Mouse (Mus musculus) olfactory bulb, adult 2 months (tissue): ENCODE results near the gene Mical2. TPM values are rescaled to one million over a fixed set of nuclear protein-coding genes. Genes with fewer than 3 reads are reported as not detected.

ENCODE experiments used
- H3K27ac ChIP-seq: fragments of 200-500 bp; 2 replicates; pipeline ENCODE4 v1.5.1; 2012; ENCODE audit warnings: low read depth, low read length; ENCODE audit not compliant: insufficient read depth
- H3K4me1 ChIP-seq: fragments of 200-500 bp; 2 replicates; pipeline ENCODE4 v1.6.1; 2012; ENCODE audit warnings: low read length; ENCODE audit not compliant: control insufficient read depth, insufficient read depth
- H3K4me3 ChIP-seq: fragments of 200-500 bp; 2 replicates; pipeline ENCODE4 v1.5.1; 2012; ENCODE audit warnings: mild to moderate bottlenecking, low read depth, low read length, moderate library complexity; ENCODE audit not compliant: insufficient read depth
- CTCF ChIP-seq: fragments of 200-500 bp; IDR thresholded peaks from 2 replicates; pipeline ENCODE4 v1.5.1; 2012; ENCODE audit warnings: low read depth, mild to moderate bottlenecking, low read length, moderate library complexity; ENCODE audit not compliant: insufficient read depth
- POLR2A ChIP-seq: fragments of 200-500 bp; IDR thresholded peaks from 2 replicates; pipeline ENCODE4 v1.6.1; 2012; ENCODE audit warnings: mild to moderate bottlenecking, low read depth, low read length, moderate library complexity; ENCODE audit not compliant: insufficient read depth
- WGBS: fragments of 180-500 bp; shearing (Covaris S2); methylation state at CpG from one replicate; pipeline ENCODE4 v1.1.7; 2018; 5-methylcytosine and 5-hydroxymethylcytosine counted together
- polyA plus RNA-seq: library from polyadenylated mRNA; stranded (reverse); fragments of >200 nt; gene quantifications from 2 replicates; pipeline ENCODE4 v1.2.4, GENCODE M21; 2012; ENCODE audit warnings: low replicate concordance; ENCODE audit not compliant: missing spikeins, insufficient read depth, insufficient read length

The Mical2 gene
- polyA plus RNA-seq, 1 experiment: 155 TPM

DNA sequence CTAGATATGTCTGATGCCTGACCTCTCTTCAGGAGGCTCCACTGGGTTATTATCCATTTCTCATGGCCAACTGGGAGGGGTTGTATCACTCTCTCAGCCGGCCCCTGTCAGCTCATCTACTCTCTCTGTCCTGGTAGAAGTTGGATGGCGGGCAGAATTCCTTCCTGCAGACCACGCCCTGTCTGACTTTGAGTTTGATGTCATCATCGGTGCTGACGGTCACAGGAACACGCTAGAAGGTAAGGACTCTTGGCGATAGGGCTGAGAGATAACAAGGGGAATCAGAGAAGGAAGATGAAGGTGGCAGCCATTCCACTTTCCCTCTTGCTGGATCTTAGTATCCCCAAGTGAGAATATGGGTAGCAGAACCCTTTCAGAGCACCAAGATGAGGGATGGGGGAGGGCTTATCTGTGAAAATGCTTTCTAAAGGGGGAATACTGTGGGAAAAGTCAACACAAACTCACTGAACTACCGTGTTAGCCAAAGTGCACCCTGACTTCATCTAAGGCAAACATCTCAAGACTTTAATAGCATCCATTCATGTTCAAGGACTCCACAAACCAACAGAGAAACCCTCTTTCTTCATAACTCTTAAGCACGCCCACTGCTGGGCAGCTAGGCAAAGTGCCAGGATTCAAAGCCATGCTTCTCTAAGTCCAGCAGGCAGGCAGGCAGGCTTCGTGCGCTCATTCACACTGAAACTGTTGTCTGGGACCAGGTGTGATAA is 83.8 kb downstream of the Mical2 start:
- H3K4me3 ChIP-seq: no peak overlapping the region
- H3K4me1 ChIP-seq: peaks cover 12% of the 10 kb centered on the region
- TF ChIP-seq POLR2A: no peak
- TF ChIP-seq CTCF: no peak
- WGBS: 79% methylated on average over 11 of the region's 11 CpGs
- H3K27ac ChIP-seq: no peak overlapping the region

DNA sequence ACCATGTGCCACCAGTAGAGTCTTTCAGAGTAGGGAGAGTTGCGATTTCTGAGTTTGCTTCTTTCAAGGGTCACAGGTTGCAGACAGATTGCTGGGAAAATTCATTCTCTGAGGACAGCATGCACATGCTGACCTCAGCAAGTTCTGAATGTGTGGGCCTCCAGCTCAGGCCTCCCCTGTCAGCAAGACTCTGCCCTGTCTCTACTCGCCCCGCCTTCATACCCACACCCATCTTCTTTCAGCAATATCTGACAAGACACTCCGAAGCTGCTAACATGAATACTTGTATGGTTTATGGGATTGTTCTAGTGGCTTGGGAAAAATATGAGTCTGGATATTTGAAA is 84.3 kb downstream of the Mical2 start:
- Histone ChIP-seq H3K27ac (no peak overlapping the region), H3K4me3 (no peak overlapping the region), H3K4me1 (peaks cover 12% of the 10 kb centered on the region)
- 87% methylated on average over 4 of the region's 4 CpGs for WGBS
- TF ChIP-seq CTCF: no peak
- TF ChIP-seq POLR2A: no peak

DNA sequence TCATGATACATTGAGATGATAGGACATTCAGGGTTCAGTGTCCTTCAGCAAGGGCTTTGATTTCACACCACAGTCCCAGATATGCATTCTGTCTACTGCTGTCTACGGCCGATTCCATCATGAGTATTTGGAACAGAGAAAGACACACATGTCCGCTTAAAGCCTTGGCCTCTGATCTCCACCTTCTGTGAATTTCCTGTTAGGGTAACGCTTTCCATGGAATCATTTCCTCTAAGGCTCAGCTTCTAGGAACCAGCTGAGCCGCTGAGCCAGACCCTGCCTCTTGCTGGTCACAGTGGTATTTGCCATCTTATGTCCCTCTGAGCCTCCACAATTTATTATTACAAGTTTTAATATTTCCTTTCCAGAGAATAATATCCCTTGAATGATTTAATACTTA is 87.6 kb downstream of the Mical2 start:
- no peak overlapping the region for H3K27ac ChIP-seq
- 90% methylated on average over 5 of the region's 5 CpGs for WGBS
- H3K4me3 ChIP-seq: no peak overlapping the region
- peaks cover 11% of the 10 kb centered on the region for H3K4me1 ChIP-seq
- no peak for TF ChIP-seq CTCF
- TF ChIP-seq POLR2A: no peak

- Histone ChIP-seq H3K27ac (no peak overlapping the region), H3K4me3 (no peak overlapping the region), H3K4me1 (peaks cover 11% of the 10 kb centered on the region)
- TF ChIP-seq POLR2A: no peak
- TF ChIP-seq CTCF: no peak
- 57% methylated on average over 5 of the region's 5 CpGs for WGBS
These were observed 88.0 kb downstream of the Mical2 start for GRCm38 (mm10) chr7:112313670-112314069.

DNA sequence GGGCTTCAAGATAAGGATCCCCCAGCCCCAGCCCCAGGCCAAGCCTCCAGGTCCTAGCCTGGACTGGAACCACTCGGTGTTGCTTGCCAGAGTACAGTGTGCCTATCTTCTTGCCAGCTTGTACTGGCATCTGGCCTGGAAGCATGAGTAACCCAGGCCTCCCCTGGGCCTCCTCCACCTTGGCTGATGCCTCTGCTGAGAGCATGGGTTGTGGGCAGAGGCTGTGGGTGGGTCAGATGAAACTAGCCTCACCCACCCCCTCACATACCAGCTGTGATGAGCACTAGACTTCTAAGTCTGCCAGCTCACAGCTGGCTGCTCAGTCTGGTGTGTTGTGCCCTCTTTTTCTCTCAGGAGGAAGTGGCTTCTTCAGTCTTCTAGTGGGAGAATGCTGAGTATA is 90.6 kb downstream of the Mical2 start:
- no peak overlapping the region for H3K4me3 ChIP-seq
- no peak for TF ChIP-seq POLR2A
- TF ChIP-seq CTCF: no peak
- H3K27ac ChIP-seq: peak overlapping the region; percentile 18
- H3K4me1 ChIP-seq: peaks cover 16% of the 10 kb centered on the region
- WGBS: 29% methylated on average over 1 of the region's 1 CpGs

- Histone ChIP-seq H3K27ac (peak overlapping the region; percentile 18; the same call in 1 of the 2 replicates), H3K4me3 (no peak overlapping the region), H3K4me1 (peaks cover 16% of the 10 kb centered on the region)
- TF ChIP-seq CTCF (no peak), POLR2A (no peak)
- WGBS: 43% methylated on average over 5 of the region's 5 CpGs
These were observed 91.8 kb downstream of the Mical2 start for GRCm38 (mm10) chr7:112317491-112317890.

GRCm38 (mm10) chr7:112318306-112318705 is 92.7 kb downstream of the Mical2 start:
- peaks cover 16% of the 10 kb centered on the region for H3K4me1 ChIP-seq
- TF ChIP-seq CTCF: no peak
- WGBS: 95% methylated on average over 11 of the region's 11 CpGs
- no peak overlapping the region for H3K4me3 ChIP-seq
- H3K27ac ChIP-seq: no peak overlapping the region

GRCm38 (mm10) chr7:112319419-112319818 is 93.8 kb downstream of the Mical2 start:
- 45% methylated on average over 4 of the region's 4 CpGs for WGBS
- TF ChIP-seq CTCF: no peak
- no peak for TF ChIP-seq POLR2A
- no peak overlapping the region for H3K4me3 ChIP-seq
- H3K27ac ChIP-seq: no peak overlapping the region
- peaks cover 16% of the 10 kb centered on the region for H3K4me1 ChIP-seq

DNA sequence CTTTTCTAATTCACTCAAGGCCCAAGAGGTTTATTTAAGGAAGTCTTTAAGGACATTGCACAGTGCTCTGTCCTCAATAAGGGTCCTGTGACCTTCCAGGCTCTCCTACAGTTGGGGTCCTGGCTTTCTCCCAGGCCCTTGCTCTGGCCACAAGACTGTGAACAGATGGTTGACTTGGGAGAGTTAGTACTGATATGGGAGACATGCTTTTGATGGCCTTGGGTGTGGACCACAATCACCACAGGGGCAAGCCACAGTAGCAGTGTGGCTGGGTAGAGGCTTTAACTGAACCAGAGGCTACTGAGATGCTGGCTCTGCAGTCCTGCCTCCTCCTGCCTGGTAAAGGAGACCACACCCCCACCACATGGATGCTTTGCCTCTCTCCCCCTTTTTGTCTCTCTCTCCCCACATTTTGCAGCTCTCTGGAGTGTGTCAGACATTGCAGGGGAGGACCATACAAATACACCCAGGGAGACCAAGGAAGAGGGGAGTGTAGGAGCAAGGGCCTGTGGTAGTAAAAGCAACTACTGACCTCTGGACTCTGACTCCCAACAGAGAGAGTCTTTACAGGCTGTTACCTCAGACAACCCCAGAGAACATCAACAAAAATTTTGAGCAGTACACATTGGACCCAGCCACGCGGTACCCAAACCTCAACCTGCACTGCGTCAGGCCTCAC is 94.5 kb downstream of the Mical2 start:
- Histone ChIP-seq H3K4me3 (no peak overlapping the region), H3K4me1 (peaks cover 16% of the 10 kb centered on the region), H3K27ac (no peak overlapping the region)
- 94% methylated on average over 3 of the region's 3 CpGs for WGBS
- TF ChIP-seq POLR2A (no peak), CTCF (no peak)
